Mouse (Mus musculus) CH12.LX (cell line): Measurements from ENCODE around the gene Mrps15. TPM values are rescaled to one million over a fixed set of nuclear protein-coding genes. Genes with fewer than 3 reads are reported as not detected.

ENCODE experiments used
- DNase-seq: peaks from one replicate; pipeline ENCODE4 v3.0.0-alpha.2; 2013; ENCODE audit errors: extremely low read depth
- H3K27ac ChIP-seq: 2 replicates; pipeline ENCODE4 v1.5.1; 2012; ENCODE audit warnings: low read depth, mild to moderate bottlenecking, control low read depth, moderate library complexity; ENCODE audit not compliant: insufficient read depth
- H3K27me3 ChIP-seq: replicated peaks from 2 replicates; pipeline ENCODE3; 2012; ENCODE audit warnings: inconsistent platforms
- H3K36me3 ChIP-seq, 2 experiments: replicated peaks in 1 of 2; 2 replicates each; pipeline versions ENCODE3 to v1.6.1; 2012; ENCODE audit warnings: inconsistent platforms in 1 of 2, low read length in 1 of 2, mild to moderate bottlenecking in 1 of 2, mixed read lengths in 1 of 2, moderate library complexity in 1 of 2; ENCODE audit not compliant: control insufficient read depth in 1 of 2, insufficient read depth in 1 of 2
- H3K4me1 ChIP-seq, 2 experiments: 2 replicates each; pipeline ENCODE4 v1.6.1; 2012; ENCODE audit warnings: inconsistent platforms in 1 of 2, moderate library complexity in 1 of 2; ENCODE audit not compliant: insufficient read depth in 2 of 2, control insufficient read depth in 1 of 2
- H3K4me2 ChIP-seq: 2 replicates; pipeline ENCODE4 v1.6.1; 2012; ENCODE audit warnings: low read depth, mild to moderate bottlenecking, control low read depth; ENCODE audit not compliant: poor library complexity, insufficient read depth, severe bottlenecking
- H3K4me3 ChIP-seq, 3 experiments: fragments of 150-350 bp in 1 of 3; sonication (generic) in 1 of 3; replicated peaks in 1 of 3; 2 replicates each; pipeline versions ENCODE3 to v1.5.1; 2011 to 2012; ENCODE audit warnings: low read depth in 2 of 3, low read length in 2 of 3, mild to moderate bottlenecking in 2 of 3, moderate library complexity in 2 of 3, control low read depth in 1 of 3, improper control_type of control experiment in 1 of 3, inconsistent platforms in 1 of 3, mixed read lengths in 1 of 3; ENCODE audit not compliant: poor library complexity in 1 of 3
- H3K79me2 ChIP-seq: replicated peaks from 2 replicates; pipeline ENCODE4 v1.6.1; 2012; ENCODE audit warnings: mild to moderate bottlenecking, moderate library complexity; ENCODE audit not compliant: control insufficient read depth, poor library complexity, insufficient read depth, severe bottlenecking; ENCODE audit errors: extremely low read depth
- H3K9ac ChIP-seq: 2 replicates; pipeline ENCODE4 v1.6.1; 2012; ENCODE audit warnings: low read depth, mild to moderate bottlenecking, control low read depth, moderate library complexity; ENCODE audit not compliant: insufficient read depth
- H3K9me3 ChIP-seq: replicated peaks from 2 replicates; pipeline ENCODE3; 2012; ENCODE audit warnings: low read length, inconsistent platforms, mixed read lengths
- BHLHE40 ChIP-seq: IDR thresholded peaks from 2 replicates; pipeline ENCODE4 v1.6.1; 2011; ENCODE audit warnings: mild to moderate bottlenecking, low read depth, low read length, improper control_type of control experiment
- CHD1 ChIP-seq: IDR thresholded peaks from 2 replicates; pipeline ENCODE4 v1.6.1; 2012; ENCODE audit warnings: low read depth, low read length, improper control_type of control experiment, inconsistent platforms
- CHD2 ChIP-seq: IDR thresholded peaks from 2 replicates; pipeline ENCODE4 v1.6.1; 2011; ENCODE audit warnings: low read length, improper control_type of control experiment
- EP300 ChIP-seq: IDR thresholded peaks from 2 replicates; pipeline ENCODE4 v1.6.1; 2011; ENCODE audit warnings: low read length, improper control_type of control experiment
- ETS1 ChIP-seq: conservative IDR thresholded peaks from 2 replicates; pipeline ENCODE4 v1.6.1; 2012; ENCODE audit warnings: low read depth, mild to moderate bottlenecking, inconsistent platforms, low read length, improper control_type of control experiment, moderate library complexity
- HCFC1 ChIP-seq: IDR thresholded peaks from 2 replicates; pipeline ENCODE4 v1.6.1; 2012; ENCODE audit warnings: low read depth, mild to moderate bottlenecking, inconsistent platforms, low read length, improper control_type of control experiment
- IRF4 ChIP-seq: IDR thresholded peaks from 2 replicates; pipeline ENCODE4 v1.6.1; 2014; ENCODE audit warnings: low read depth, mild to moderate bottlenecking, inconsistent platforms, low read length, improper control_type of control experiment
- JUND ChIP-seq: conservative IDR thresholded peaks from 2 replicates; pipeline ENCODE4 v1.6.1; 2011; ENCODE audit warnings: low read depth, low read length, improper control_type of control experiment
- KAT2A ChIP-seq: IDR thresholded peaks from 2 replicates; pipeline ENCODE4 v1.6.1; 2012; ENCODE audit warnings: low read length, improper control_type of control experiment, inconsistent platforms; ENCODE audit not compliant: insufficient replicate concordance
- MAFK ChIP-seq: IDR thresholded peaks from 2 replicates; pipeline ENCODE4 v1.6.1; 2011; ENCODE audit warnings: low read length, improper control_type of control experiment; ENCODE audit not compliant: insufficient replicate concordance
- MAX ChIP-seq: IDR thresholded peaks from 2 replicates; pipeline ENCODE4 v1.6.1; 2011; ENCODE audit warnings: low read length, improper control_type of control experiment
- MEF2A ChIP-seq: IDR thresholded peaks from 2 replicates; pipeline ENCODE4 v1.6.1; 2014; ENCODE audit warnings: low read depth, mild to moderate bottlenecking, inconsistent platforms, low read length, improper control_type of control experiment, borderline replicate concordance
- PAX5 ChIP-seq: IDR thresholded peaks from 2 replicates; pipeline ENCODE4 v1.6.1; 2012; ENCODE audit warnings: low read length, inconsistent platforms, mixed read lengths
- RAD21 ChIP-seq: IDR thresholded peaks from 2 replicates; pipeline ENCODE4 v1.6.1; 2011; ENCODE audit warnings: low read depth, mild to moderate bottlenecking, low read length, improper control_type of control experiment, moderate library complexity
- SIN3A ChIP-seq: IDR thresholded peaks from 2 replicates; pipeline ENCODE4 v1.6.1; 2012; ENCODE audit warnings: low read length, improper control_type of control experiment, inconsistent platforms
- TCF12 ChIP-seq: IDR thresholded peaks from 2 replicates; pipeline ENCODE4 v1.6.1; 2014; ENCODE audit warnings: low read depth, mild to moderate bottlenecking, inconsistent platforms, low read length, improper control_type of control experiment
- USF1 ChIP-seq: IDR thresholded peaks from 2 replicates; pipeline ENCODE4 v1.6.1; 2014; ENCODE audit warnings: low read depth, mild to moderate bottlenecking, inconsistent platforms, low read length, improper control_type of control experiment
- USF2 ChIP-seq: conservative IDR thresholded peaks from 2 replicates; pipeline ENCODE4 v1.6.1; 2011; ENCODE audit warnings: low read depth, low read length, improper control_type of control experiment
- ZMIZ1 ChIP-seq: IDR thresholded peaks from 2 replicates; pipeline ENCODE4 v1.6.1; 2012; ENCODE audit warnings: low read depth, mild to moderate bottlenecking, inconsistent platforms, low read length, improper control_type of control experiment
- ZNF384 ChIP-seq: IDR thresholded peaks from 2 replicates; pipeline ENCODE4 v1.6.1; 2012; ENCODE audit warnings: low read depth, low read length, improper control_type of control experiment, inconsistent platforms
- dilution Hi-C: fragments of 300-500 bp; cut with MboI; formaldehyde crosslinking; loops from 2 replicates; pipeline ENCODE4 v1.14.3; 2020; ENCODE audit warnings: low sequenced_read_pairs; ENCODE audit not compliant: extremely low pct_unique_long_range_greater_than_20kb, extremely low pct_ligation_motif_present
- in situ Hi-C: fragments of 300-500 bp; cut with MboI; formaldehyde crosslinking; loops from 3 replicates; pipeline ENCODE4 v1.14.3; 2019; ENCODE audit warnings: low sequenced_read_pairs, low pct_ligation_motif_present, low pct_unique_long_range_greater_than_20kb, mixed read lengths
- polyA plus RNA-seq: library from polyadenylated mRNA; unstranded; fragments of >175 nt; gene quantifications from 2 replicates; pipeline ENCODE4 v1.2.1, GENCODE M21; 2012; ENCODE audit warnings: low read depth; ENCODE audit not compliant: insufficient read length
- total RNA-seq, 2 experiments: library from RNA; depleted of rRNA; stranded (reverse); fragments of 300-350 nt in 1 of 2; fragments of >200 nt in 1 of 2; gene quantifications; 2 replicates each; pipeline ENCODE4 v1.2.3; 2012 to 2014

The Mrps15 gene
- total and polyA plus RNA-seq, 3 experiments: 89.6 to 113 (median 102) TPM

DNA sequence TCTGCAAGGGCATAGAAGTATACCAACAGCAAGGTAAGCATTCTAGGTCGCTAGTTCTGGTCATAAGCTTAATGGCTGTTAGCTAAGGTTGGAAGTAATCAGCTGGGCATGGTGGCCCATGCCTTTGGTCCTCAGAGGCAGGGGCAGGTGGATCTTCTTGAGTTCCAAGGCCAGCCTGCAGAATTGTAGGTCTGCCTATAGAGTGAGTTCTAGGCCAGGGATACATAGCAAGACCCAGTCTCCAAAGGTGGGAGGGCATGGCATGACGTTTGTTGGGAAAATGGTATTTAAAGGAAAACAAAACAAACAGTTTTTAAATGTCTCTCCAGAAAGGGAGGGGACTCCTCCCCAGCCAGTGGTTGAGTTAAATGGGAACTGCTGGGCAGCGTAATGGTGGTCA, 54.0 kb downstream of the Mrps15 start:
- H3K36me3 ChIP-seq: peaks cover 14 to 39% of the 10 kb centered on the region in 2 experiments
- peaks cover 20 to 64% of the 10 kb centered on the region in 2 experiments for H3K4me1 ChIP-seq
- no peaks in the 10 kb centered on the region for H3K27me3 ChIP-seq
- TF ChIP-seq MAX (no peak), HCFC1 (no peak), JUND (no peak), SIN3A (no peak), CHD1 (no peak), USF1 (no peak), RAD21 (no peak), KAT2A (no peak), ETS1 (no peak), IRF4 (no peak)
- no peak overlapping the region for H3K9ac ChIP-seq
- H3K9me3 ChIP-seq: no peaks in the 10 kb centered on the region
- H3K4me2 ChIP-seq: no peak overlapping the region
- dilution Hi-C loops: no loop called here
- peaks cover 27% of the 10 kb centered on the region for H3K79me2 ChIP-seq
- H3K27ac ChIP-seq: no peak overlapping the region
- no peak for DNase-seq
- no peak overlapping the region for H3K4me3 ChIP-seq
- in situ Hi-C loops: no loop called here

DNA sequence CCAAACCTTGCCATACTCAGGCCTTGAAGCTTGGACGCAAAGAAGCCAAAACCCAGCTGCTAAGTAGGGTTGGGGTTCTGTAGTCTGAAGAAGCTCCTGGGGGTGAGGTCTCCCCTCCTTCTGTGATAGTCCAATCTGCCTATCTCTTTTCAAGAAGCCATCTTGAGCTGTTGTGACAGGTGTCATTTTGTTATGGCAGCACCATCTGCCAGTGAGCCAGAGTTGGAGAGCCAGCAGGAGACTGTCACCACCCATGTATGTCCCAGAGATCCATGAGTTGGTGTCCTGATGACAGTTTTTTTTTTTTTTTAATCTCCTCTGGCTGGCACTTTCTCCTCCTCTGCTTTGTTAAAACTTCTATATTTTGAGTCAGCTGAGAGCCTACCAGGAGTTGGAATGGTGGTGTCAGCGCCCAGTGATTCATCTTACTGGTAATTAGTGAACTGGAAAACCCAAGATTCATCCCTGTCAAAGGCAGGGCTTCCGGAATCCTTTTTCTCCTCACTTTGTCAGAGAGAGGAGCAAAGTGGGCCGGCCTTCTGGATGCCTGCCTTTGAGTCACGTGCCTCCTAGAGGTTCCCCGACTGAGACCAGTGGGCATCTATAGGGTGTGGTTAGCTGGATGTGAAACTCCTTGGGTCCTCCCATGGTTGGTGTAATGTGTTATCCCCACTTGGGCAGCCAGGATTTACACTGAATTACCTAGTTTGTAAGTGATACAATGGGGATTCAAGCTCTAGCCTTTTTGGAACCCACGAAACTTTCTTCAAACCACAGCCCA, 55.5 kb downstream of the Mrps15 start:
- Histone ChIP-seq H3K4me3 (peak overlapping the region in 1 of 3 experiments; percentile 74), H3K9me3 (no peaks in the 10 kb centered on the region), H3K9ac (peak overlapping the region; percentile 76), H3K36me3 (peaks cover 14 to 46% of the 10 kb centered on the region in 2 experiments), H3K4me2 (peak overlapping the region; percentile 91), H3K79me2 (peaks cover 38% of the 10 kb centered on the region), H3K27ac (peak overlapping the region; percentile 98), H3K27me3 (no peaks in the 10 kb centered on the region), H3K4me1 (peaks cover 27 to 77% of the 10 kb centered on the region in 2 experiments)
- peak; percentile 50 for DNase-seq
- in situ Hi-C loops: no loop called here
- TF ChIP-seq USF1 (peak; percentile 83), CHD1 (no peak), BHLHE40 (peak; percentile 94), EP300 (no peak), MAX (0 out of 2 replicates have a peak, but pooled peaks have one; percentile 56), PAX5 (no peak), TCF12 (no peak), ETS1 (peak; percentile 12; the same call in 1 of the 2 replicates), CHD2 (no peak), MAFK (no peak), MEF2A (no peak), ZMIZ1 (no peak), IRF4 (peak; percentile 36; the same call in 1 of the 2 replicates), ZNF384 (0 out of 2 replicates have a peak, but pooled peaks have one; percentile 7), SIN3A (no peak), USF2 (peak; percentile 70)
- dilution Hi-C loops: no loop called here
